Mouse (Mus musculus) thymus, adult 2 months (tissue): ENCODE measurements around the gene Trim33.

Experiments used
- CTCF ChIP-seq: fragments of 200-500 bp; IDR thresholded peaks from 2 replicates; pipeline ENCODE4 v1.5.1; 2012; ENCODE audit warnings: mild to moderate bottlenecking, control low read depth, low read length, moderate library complexity, borderline replicate concordance; ENCODE audit not compliant: control insufficient read depth, poor library complexity, insufficient read depth; ENCODE audit errors: extremely low read depth
- POLR2A ChIP-seq: fragments of 200-500 bp; IDR thresholded peaks from 2 replicates; pipeline ENCODE4 v1.6.1; 2012; ENCODE audit warnings: mild to moderate bottlenecking, low read length, control low read depth, moderate library complexity; ENCODE audit not compliant: control insufficient read depth, poor library complexity, insufficient read depth; ENCODE audit errors: extremely low read depth

- TF ChIP-seq POLR2A (no peak), CTCF (no peak)
These were observed 74.9 kb downstream of the Trim33 start for GRCm38 (mm10) chr3:103354041-103354440.
